Mouse (Mus musculus): ENCODE measurements at regions not wholly inside any gene's neighbourhood (a gene's known extent, or its start where the extent isn't known, plus 50 kb on each side); places are given as distances from the start of the nearest gene placed in this dataset.

GRCm38 (mm10) chr12:26145085-26145714, 269.9 kb downstream of the Rnf144a start:
- intact Hi-C loops (cut with DNase I), result no loop called here
- no peak for DNase-seq (ENCODE audit: low spot score in 2 of 2)

- DNase-seq (ENCODE audit: low spot score in 2 of 2), result no peak
- intact Hi-C loops (cut with DNase I), result no loop called here
Measured at GRCm38 (mm10) chr12:26144616-26145015, 270.4 kb downstream of the Rnf144a start.

- intact Hi-C loops (cut with DNase I), result no loop called here
- no peak for DNase-seq (ENCODE audit: low spot score in 2 of 2)
Measured at GRCm38 (mm10) chr12:26143411-26143810, 271.6 kb downstream of the Rnf144a start.

GRCm38 (mm10) chr12:26130811-26131210, 284.2 kb downstream of the Rnf144a start:
- peak in 1 of 2 experiments; percentile 88 for DNase-seq (ENCODE audit: low spot score in 2 of 2)
- intact Hi-C loops (cut with DNase I), result loop anchor here (2.0 kb wide), 2 partner anchors 42 to 96 kb away; no protein-coding TSS in a partner anchor

GRCm38 (mm10) chr12:26130011-26130410, 285.0 kb downstream of the Rnf144a start:
- DNase-seq (ENCODE audit: low spot score in 2 of 2), result peak in 1 of 2 experiments; percentile 58
- intact Hi-C loops (cut with DNase I), result loop anchor here (2.0 kb wide), 2 partner anchors 41 to 97 kb away; no protein-coding TSS in a partner anchor

- DNase-seq (ENCODE audit: low spot score in 2 of 2), result no peak
- intact Hi-C loops (cut with DNase I), result no loop called here
Measured at GRCm38 (mm10) chr12:26129511-26129910, 285.5 kb downstream of the Rnf144a start.

- DNase-seq (ENCODE audit: low spot score in 2 of 2), result peak in 1 of 2 experiments; percentile 34
- intact Hi-C loops (cut with DNase I), result no loop called here
Measured at GRCm38 (mm10) chr12:26128851-26129250, 286.2 kb downstream of the Rnf144a start.

- no peak for DNase-seq (ENCODE audit: low spot score in 2 of 2)
- intact Hi-C loops (cut with DNase I), result no loop called here
Measured at GRCm38 (mm10) chr12:26126260-26126659, 288.8 kb downstream of the Rnf144a start.

- DNase-seq (ENCODE audit: low spot score in 2 of 2), result no peak
- intact Hi-C loops (cut with DNase I), result no loop called here
Measured at GRCm38 (mm10) chr12:26124211-26124610, 290.8 kb downstream of the Rnf144a start.

- intact Hi-C loops (cut with DNase I), result no loop called here
Measured at GRCm38 (mm10) chr12:26115339-26115912, 299.6 kb downstream of the Rnf144a start.

GRCm38 (mm10) chr12:26112166-26113019, 302.7 kb downstream of the Rnf144a start:
- intact Hi-C loops (cut with DNase I), result no loop called here
- DNase-seq (ENCODE audit: low spot score in 2 of 2), result peak in 1 of 2 experiments; percentile 42

More at GRCm38 (mm10) chr12:26115339-26115912, 299.6 kb downstream of the Rnf144a start:
- DNase-seq (ENCODE audit: low spot score in 2 of 2), result no peak

- no peak for DNase-seq (ENCODE audit: low spot score in 2 of 2)
- intact Hi-C loops (cut with DNase I), result no loop called here
Measured at GRCm38 (mm10) chr12:26109866-26110265, 305.2 kb downstream of the Rnf144a start.

- no peak for DNase-seq (ENCODE audit: low spot score in 2 of 2)
Measured at GRCm38 (mm10) chr12:26104372-26104771, 310.7 kb downstream of the Rnf144a start.

GRCm38 (mm10) chr12:26102384-26102783, 312.7 kb downstream of the Rnf144a start:
- DNase-seq (ENCODE audit: low spot score in 2 of 2), result peak in 1 of 2 experiments; percentile 88
- intact Hi-C loops (cut with DNase I), result no loop called here

More at GRCm38 (mm10) chr12:26104372-26104771, 310.7 kb downstream of the Rnf144a start:
- intact Hi-C loops (cut with DNase I), result no loop called here

- no peak for DNase-seq (ENCODE audit: low spot score in 2 of 2)
- intact Hi-C loops (cut with DNase I), result no loop called here
Measured at GRCm38 (mm10) chr12:26100140-26100539, 314.9 kb downstream of the Rnf144a start.

GRCm38 (mm10) chr12:26099176-26099575, 315.9 kb downstream of the Rnf144a start:
- DNase-seq (ENCODE audit: low spot score in 2 of 2), result peak in 1 of 2 experiments; percentile 91
- intact Hi-C loops (cut with DNase I), result loop anchor here (1.0 kb wide), 1 partner anchor 128 kb away; no protein-coding TSS in a partner anchor

- DNase-seq (ENCODE audit: low spot score in 2 of 2), result peak in 1 of 2 experiments; percentile 74
- intact Hi-C loops (cut with DNase I), result loop anchor here (5.0 kb wide), 2 partner anchors 95 to 995 kb away; partner anchors contain the start of gene Id2
Measured at GRCm38 (mm10) chr12:26092311-26092710, 322.7 kb downstream of the Rnf144a start.

- DNase-seq (ENCODE audit: low spot score in 2 of 2), result peak in 1 of 2 experiments; percentile 82
- intact Hi-C loops (cut with DNase I), result loop anchor here (2.0 to 5.0 kb wide), 3 partner anchors 79 to 995 kb away; partner anchors contain the start of gene Id2
Measured at GRCm38 (mm10) chr12:26091865-26092264, 323.2 kb downstream of the Rnf144a start.

GRCm38 (mm10) chr12:26088389-26088788, 326.7 kb downstream of the Rnf144a start:
- intact Hi-C loops (cut with DNase I), result loop anchor here (2.0 to 5.0 kb wide), 3 partner anchors 42 to 139 kb away; no protein-coding TSS in a partner anchor
- peak; percentile 58 to 81 for DNase-seq (ENCODE audit: low spot score in 2 of 2)

- intact Hi-C loops (cut with DNase I), result loop anchor here (5.0 kb wide), 2 partner anchors 90 to 140 kb away; no protein-coding TSS in a partner anchor
- peak; percentile 45 to 82 for DNase-seq (ENCODE audit: low spot score in 2 of 2)
Measured at GRCm38 (mm10) chr12:26086923-26087322, 328.1 kb downstream of the Rnf144a start.
